Mouse (Mus musculus): ENCODE results near the gene Upb1. TPM values are rescaled to one million over a fixed set of nuclear protein-coding genes. Genes with fewer than 3 reads are reported as not detected.

The Upb1 gene
- polyA plus RNA-seq, 1 experiment from 2014 or later = 0.99 TPM

DNA sequence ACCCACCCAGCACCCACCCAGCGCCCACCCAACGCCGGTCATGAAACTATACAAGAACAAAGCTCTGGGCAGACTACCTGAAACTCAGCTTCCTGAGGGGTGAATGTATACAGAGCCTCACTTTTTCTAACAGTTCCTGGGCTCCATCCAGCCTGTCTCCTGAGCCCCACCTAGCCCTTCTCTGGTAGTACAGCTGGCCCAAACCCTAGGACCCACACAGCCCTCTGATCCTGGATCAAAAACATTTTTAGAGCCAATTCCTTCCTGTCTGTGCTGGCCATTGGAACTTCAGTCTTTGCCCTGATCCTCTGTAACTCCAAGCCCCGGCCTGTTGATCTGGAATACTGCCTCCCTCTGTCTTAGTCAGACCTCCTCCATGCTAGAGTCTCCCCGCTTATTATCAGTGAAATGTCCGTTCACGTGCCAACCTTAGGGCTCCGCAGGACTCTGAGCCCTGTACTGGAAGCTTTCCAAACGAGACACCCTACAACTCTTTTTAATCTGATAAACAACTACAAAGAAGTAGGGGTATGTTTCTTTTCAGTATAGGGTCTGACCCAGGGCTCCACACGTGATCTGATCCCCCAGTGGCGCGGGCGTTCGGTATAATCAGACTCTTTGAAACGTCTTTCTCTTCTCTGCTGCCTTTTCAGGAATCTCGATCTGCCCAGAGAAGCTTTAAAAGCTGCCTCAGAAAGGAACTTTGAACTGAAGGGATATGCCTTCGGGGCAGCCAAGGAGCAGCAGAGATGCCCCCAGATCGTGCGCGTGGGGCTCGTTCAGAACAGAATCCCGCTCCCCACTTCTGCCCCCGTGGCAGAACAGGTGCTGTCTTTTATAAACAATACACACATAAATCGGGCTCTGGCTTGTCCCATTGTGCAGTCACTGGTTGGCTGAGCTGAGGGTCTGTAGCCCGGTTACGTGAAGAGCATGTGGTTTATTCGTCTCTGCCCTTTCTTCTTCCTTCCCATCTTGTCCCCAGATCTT lies 11.5 kb downstream of the Upb1 start:
- no peak for DNase-seq (ENCODE audit: low spot score)
- H3K9me3 ChIP-seq (ENCODE audit: control insufficient read depth, low read length) = no peaks in the 10 kb centered on the region
- H3K4me1 ChIP-seq (ENCODE audit: control insufficient read depth, insufficient read depth, low read length) = no peaks in the 10 kb centered on the region; the same call in 1 of the 2 replicates
- H3K9ac ChIP-seq (ENCODE audit: low read depth, low read length) = no peak overlapping the region
- no peaks in the 10 kb centered on the region for H3K36me3 ChIP-seq (ENCODE audit: control insufficient read depth, insufficient read depth, low read length)
- WGBS = 54% methylated on average over 27 of the region's 27 CpGs
- H3K4me3 ChIP-seq (ENCODE audit: low read depth, low read length) = no peak overlapping the region
- H3K4me2 ChIP-seq (ENCODE audit: low read depth, low read length) = 0 out of 2 replicates have a peak overlapping the region, but pooled peaks have one; percentile 10
- no peak for ATAC-seq (ENCODE audit: low read depth)
- no peaks in the 10 kb centered on the region for H3K27me3 ChIP-seq (replicated peaks; ENCODE audit: control insufficient read depth, insufficient read depth, low read length)
- H3K27ac ChIP-seq (replicated peaks; ENCODE audit: low read depth, low read length) = no peak overlapping the region

DNA sequence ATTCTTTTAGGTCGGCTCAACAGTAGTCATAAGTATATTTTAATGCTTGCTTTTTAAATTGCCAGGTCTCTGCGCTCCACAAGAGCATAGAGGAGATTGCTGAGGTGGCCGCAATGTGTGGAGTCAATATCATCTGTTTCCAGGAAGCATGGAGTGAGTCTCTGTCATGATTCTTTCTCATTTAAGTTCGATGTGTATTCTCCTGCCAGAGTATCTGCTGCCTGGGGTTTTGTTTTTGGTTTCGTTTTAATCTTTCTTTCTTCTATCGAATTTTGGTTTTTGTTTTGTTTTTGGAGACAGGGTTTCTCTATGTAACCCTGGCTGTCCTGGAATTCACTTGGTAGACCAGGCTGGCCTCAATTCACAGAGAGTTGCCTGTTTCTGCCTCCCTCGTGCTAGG lies 14.0 kb downstream of the Upb1 start:
- 83% methylated on average over 7 of the region's 7 CpGs for WGBS
- Histone ChIP-seq H3K9ac (ENCODE audit: low read depth, low read length) (no peak overlapping the region), H3K27me3 (replicated peaks; ENCODE audit: control insufficient read depth, insufficient read depth, low read length) (no peaks in the 10 kb centered on the region), H3K4me2 (ENCODE audit: low read depth, low read length) (no peak overlapping the region), H3K27ac (replicated peaks; ENCODE audit: low read depth, low read length) (no peak overlapping the region), H3K4me1 (ENCODE audit: control insufficient read depth, insufficient read depth, low read length) (no peaks in the 10 kb centered on the region; the same call in 1 of the 2 replicates), H3K4me3 (ENCODE audit: low read depth, low read length) (no peak overlapping the region), H3K36me3 (ENCODE audit: control insufficient read depth, insufficient read depth, low read length) (no peaks in the 10 kb centered on the region), H3K9me3 (ENCODE audit: control insufficient read depth, low read length) (no peaks in the 10 kb centered on the region)
- no peak for ATAC-seq (ENCODE audit: low read depth)
- DNase-seq (ENCODE audit: low spot score) = no peak

DNA sequence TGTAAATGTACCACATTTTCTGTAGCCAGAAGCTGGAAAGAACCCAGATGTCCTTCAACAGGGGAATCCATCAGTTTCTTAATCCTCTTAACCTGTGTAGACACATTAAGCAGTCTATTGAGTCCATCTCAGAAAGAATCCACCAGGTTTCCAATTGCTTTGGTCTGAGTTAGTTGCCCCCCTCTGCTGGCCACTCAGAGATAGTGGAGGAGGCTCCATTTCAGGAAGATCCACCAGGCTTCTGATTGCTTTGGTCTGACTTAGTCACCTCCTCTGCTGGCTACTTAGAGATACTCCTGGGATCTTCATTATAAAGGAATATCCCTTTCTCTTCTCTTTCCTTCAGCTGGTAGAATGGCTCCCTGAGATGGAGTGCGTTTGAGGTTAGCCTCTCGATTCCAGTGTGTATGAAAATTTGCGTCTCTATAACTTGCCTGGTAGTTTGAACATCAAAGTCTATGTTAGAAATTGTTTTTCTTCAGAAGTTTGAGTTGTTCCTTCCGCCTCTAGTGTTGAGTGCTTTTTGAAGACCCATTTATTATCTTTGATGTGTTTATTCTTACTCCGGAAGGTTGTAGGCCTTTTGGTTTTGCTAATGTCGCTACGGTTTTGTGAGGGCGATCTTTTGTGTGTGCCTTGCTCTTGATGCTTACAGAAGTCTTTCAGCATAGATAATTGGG lies 16.6 kb downstream of the Upb1 start:
- Histone ChIP-seq H3K36me3 (ENCODE audit: control insufficient read depth, insufficient read depth, low read length) (no peaks in the 10 kb centered on the region), H3K4me1 (ENCODE audit: control insufficient read depth, insufficient read depth, low read length) (no peaks in the 10 kb centered on the region), H3K27me3 (replicated peaks; ENCODE audit: control insufficient read depth, insufficient read depth, low read length) (no peaks in the 10 kb centered on the region), H3K4me2 (ENCODE audit: low read depth, low read length) (no peak overlapping the region), H3K4me3 (ENCODE audit: low read depth, low read length) (no peak overlapping the region), H3K9ac (ENCODE audit: low read depth, low read length) (no peak overlapping the region), H3K27ac (replicated peaks; ENCODE audit: low read depth, low read length) (no peak overlapping the region), H3K9me3 (ENCODE audit: control insufficient read depth, low read length) (no peaks in the 10 kb centered on the region)
- no peak for ATAC-seq (ENCODE audit: low read depth)
- DNase-seq (ENCODE audit: low spot score) = no peak
- 90% methylated on average over 8 of the region's 8 CpGs for whole genome bisulfite sequencing

DNA sequence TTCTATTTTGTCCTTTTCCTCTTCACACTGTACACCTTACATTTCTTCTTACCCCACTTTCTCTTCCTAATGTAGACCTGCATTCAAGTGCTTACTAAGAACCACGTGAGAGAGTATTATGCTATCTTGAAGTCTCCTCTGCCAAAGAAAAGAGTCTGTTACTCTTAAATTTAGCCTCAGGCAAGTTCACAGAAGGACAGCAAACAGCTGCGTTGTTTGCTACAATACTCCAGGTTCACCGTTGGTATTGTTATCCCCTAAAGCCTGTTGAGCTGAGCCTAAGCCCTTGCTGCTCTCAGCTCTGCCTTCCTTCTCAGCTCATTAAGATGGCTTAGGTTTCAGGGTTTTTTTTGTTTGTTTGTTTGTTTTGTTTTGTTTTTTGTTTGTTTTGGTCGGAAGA lies 17.8 kb downstream of the Upb1 start:
- no peak for DNase-seq (ENCODE audit: low spot score)
- Histone ChIP-seq H3K4me3 (ENCODE audit: low read depth, low read length) (no peak overlapping the region), H3K36me3 (ENCODE audit: control insufficient read depth, insufficient read depth, low read length) (no peaks in the 10 kb centered on the region), H3K9ac (ENCODE audit: low read depth, low read length) (no peak overlapping the region), H3K4me2 (ENCODE audit: low read depth, low read length) (no peak overlapping the region), H3K4me1 (ENCODE audit: control insufficient read depth, insufficient read depth, low read length) (no peaks in the 10 kb centered on the region), H3K27me3 (replicated peaks; ENCODE audit: control insufficient read depth, insufficient read depth, low read length) (no peaks in the 10 kb centered on the region), H3K9me3 (ENCODE audit: control insufficient read depth, low read length) (no peaks in the 10 kb centered on the region), H3K27ac (replicated peaks; ENCODE audit: low read depth, low read length) (no peak overlapping the region)
- 53% methylated on average over 4 of the region's 4 CpGs for WGBS
- ATAC-seq (ENCODE audit: low read depth) = no peak

DNA sequence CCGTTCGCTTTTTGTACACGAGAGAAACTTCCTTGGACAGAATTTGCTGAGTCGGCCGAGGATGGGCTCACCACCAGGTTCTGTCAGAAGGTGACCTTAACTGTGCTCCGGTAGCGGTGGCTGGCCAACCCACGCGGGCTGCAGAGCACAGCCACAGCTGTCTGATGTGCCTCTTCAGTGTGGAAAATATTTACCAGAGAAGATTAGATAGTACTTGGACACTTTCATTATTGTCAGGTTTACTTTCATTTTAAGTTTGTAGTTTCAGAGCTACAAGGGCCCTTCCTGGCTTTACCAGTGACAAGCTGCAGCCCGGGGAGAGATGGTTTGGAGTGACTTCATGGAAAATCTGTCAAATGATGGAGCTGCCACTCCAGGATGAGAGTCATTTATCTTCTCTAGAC lies 23.6 kb downstream of the Upb1 start:
- Histone ChIP-seq H3K4me2 (ENCODE audit: low read depth, low read length) (no peak overlapping the region), H3K27ac (replicated peaks; ENCODE audit: low read depth, low read length) (no peak overlapping the region), H3K9me3 (ENCODE audit: control insufficient read depth, low read length) (no peaks in the 10 kb centered on the region), H3K36me3 (ENCODE audit: control insufficient read depth, insufficient read depth, low read length) (no peaks in the 10 kb centered on the region), H3K4me3 (ENCODE audit: low read depth, low read length) (no peak overlapping the region), H3K9ac (ENCODE audit: low read depth, low read length) (no peak overlapping the region), H3K4me1 (ENCODE audit: control insufficient read depth, insufficient read depth, low read length) (no peaks in the 10 kb centered on the region), H3K27me3 (replicated peaks; ENCODE audit: control insufficient read depth, insufficient read depth, low read length) (no peaks in the 10 kb centered on the region)
- no peak for ATAC-seq (ENCODE audit: low read depth)
- DNase-seq (ENCODE audit: low spot score) = no peak
- 86% methylated on average over 10 of the region's 10 CpGs for WGBS

DNA sequence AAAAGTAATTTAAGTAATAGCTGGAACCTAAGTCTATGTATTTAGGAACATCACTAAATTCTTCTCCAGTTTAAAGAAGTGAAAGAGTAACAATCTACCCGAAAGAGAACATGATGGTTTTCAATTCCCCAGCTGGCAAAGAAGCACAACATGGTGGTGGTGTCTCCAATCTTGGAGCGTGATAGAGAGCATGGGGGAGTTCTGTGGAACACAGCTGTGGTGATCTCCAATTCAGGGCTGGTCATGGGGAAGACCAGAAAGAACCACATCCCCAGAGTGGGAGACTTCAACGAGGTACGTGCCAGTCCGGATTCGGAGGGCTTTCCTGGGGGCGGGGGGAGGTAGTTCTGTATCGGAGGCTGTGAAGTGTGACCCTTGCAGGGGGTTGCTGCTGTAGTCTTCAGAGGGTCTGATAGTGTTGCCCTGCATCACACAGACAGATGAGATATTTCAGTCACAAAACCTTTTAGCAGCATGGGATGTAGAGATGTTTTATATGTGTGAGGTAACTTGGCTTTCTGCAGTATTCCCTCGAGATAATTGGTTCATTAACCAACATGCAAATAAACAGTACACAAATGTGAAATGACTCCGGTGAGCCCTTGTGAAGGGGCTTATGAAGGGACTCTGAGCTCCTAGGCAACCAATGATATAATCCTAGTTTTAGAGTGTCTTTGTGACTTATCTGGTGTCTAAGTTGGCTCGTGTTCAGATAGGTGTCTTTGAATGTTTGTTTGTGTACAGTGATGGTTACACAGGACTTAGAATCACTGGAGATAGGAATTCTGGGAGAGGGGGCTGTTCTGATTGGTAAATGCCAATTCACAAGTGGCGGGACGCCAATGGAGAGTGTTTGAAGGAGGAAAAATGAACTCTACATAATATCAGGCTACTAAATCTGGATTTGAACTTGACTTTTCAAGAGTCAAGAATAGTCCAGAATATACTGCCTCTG lies 27.4 kb downstream of the Upb1 start:
- no peak for DNase-seq (ENCODE audit: low spot score)
- 84% methylated on average over 13 of the region's 13 CpGs for WGBS

DNA sequence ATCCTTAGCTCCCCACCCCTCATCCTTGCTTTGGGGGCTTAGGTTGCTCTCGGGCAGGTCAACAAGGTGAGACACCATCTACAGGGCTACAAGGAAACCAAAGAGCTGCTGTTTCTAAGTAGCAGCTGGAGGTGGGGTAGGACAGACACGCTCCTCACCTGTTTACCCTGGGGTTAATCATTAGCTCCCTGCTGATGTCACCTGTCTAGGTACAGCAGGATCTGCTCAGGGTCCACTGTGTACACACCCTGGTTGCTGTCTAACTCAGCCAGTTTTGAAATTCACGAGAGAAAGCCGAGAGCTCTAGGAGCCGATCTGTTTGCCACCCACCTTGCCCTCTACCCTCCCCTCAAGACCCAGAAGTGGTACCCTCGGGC lies 28.1 kb downstream of the Upb1 start:
- Histone ChIP-seq H3K9me3 (ENCODE audit: control insufficient read depth, low read length) (no peaks in the 10 kb centered on the region), H3K4me3 (ENCODE audit: low read depth, low read length) (no peak overlapping the region), H3K27ac (replicated peaks; ENCODE audit: low read depth, low read length) (no peak overlapping the region), H3K36me3 (ENCODE audit: control insufficient read depth, insufficient read depth, low read length) (no peaks in the 10 kb centered on the region), H3K27me3 (replicated peaks; ENCODE audit: control insufficient read depth, insufficient read depth, low read length) (no peaks in the 10 kb centered on the region), H3K9ac (ENCODE audit: low read depth, low read length) (no peak overlapping the region), H3K4me2 (ENCODE audit: low read depth, low read length) (no peak overlapping the region), H3K4me1 (ENCODE audit: control insufficient read depth, insufficient read depth, low read length) (no peaks in the 10 kb centered on the region)
- ATAC-seq (ENCODE audit: low read depth) (no peak), DNase-seq (ENCODE audit: low spot score) (no peak)
- WGBS = 74% methylated on average over 6 of the region's 6 CpGs

More for the DNA sequence above, 27.4 kb downstream of the Upb1 start:
- no peak for ATAC-seq (ENCODE audit: low read depth)
- H3K9ac ChIP-seq (ENCODE audit: low read depth, low read length) = no peak overlapping the region
- no peaks in the 10 kb centered on the region for H3K9me3 ChIP-seq (ENCODE audit: control insufficient read depth, low read length)
- H3K4me2 ChIP-seq (ENCODE audit: low read depth, low read length) = no peak overlapping the region
- H3K4me3 ChIP-seq (ENCODE audit: low read depth, low read length) = no peak overlapping the region
- H3K4me1 ChIP-seq (ENCODE audit: control insufficient read depth, insufficient read depth, low read length) = no peaks in the 10 kb centered on the region
- H3K36me3 ChIP-seq (ENCODE audit: control insufficient read depth, insufficient read depth, low read length) = no peaks in the 10 kb centered on the region
- no peaks in the 10 kb centered on the region for H3K27me3 ChIP-seq (replicated peaks; ENCODE audit: control insufficient read depth, insufficient read depth, low read length)
- no peak overlapping the region for H3K27ac ChIP-seq (replicated peaks; ENCODE audit: low read depth, low read length)

DNA sequence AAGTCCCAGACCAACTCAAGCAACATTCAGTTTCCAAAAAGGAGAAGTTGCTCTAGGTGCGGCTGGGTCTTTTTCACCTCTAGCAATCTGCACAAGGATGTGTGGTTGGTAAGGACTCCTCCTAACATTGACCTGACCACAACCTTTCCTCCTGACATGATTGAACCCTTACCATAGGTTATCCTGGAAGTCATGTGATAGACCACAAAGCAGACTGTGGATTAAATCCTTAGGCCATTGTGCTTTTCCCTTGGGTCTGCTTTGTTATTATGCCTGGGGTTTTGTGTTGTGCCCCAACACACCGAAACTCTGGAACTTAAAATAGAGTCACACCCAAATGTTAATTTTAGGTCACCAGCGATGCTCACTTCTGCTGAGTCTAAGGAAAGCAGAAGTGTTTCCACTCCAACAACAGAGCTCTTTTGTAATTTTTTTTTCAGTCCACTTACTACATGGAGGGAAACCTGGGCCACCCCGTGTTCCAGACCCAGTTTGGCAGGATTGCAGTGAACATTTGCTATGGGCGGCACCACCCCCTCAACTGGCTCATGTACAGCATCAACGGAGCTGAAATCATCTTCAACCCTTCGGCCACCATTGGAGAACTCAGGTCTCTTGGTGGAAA lies 28.7 kb downstream of the Upb1 start:
- no peaks in the 10 kb centered on the region for H3K27me3 ChIP-seq (replicated peaks; ENCODE audit: control insufficient read depth, insufficient read depth, low read length)
- H3K27ac ChIP-seq (replicated peaks; ENCODE audit: low read depth, low read length) = no peak overlapping the region
- no peaks in the 10 kb centered on the region for H3K36me3 ChIP-seq (ENCODE audit: control insufficient read depth, insufficient read depth, low read length)
- no peaks in the 10 kb centered on the region for H3K4me1 ChIP-seq (ENCODE audit: control insufficient read depth, insufficient read depth, low read length)
- no peak for ATAC-seq (ENCODE audit: low read depth)
- no peak overlapping the region for H3K4me3 ChIP-seq (ENCODE audit: low read depth, low read length)
- H3K4me2 ChIP-seq (ENCODE audit: low read depth, low read length) = no peak overlapping the region
- H3K9me3 ChIP-seq (ENCODE audit: control insufficient read depth, low read length) = no peaks in the 10 kb centered on the region
- no peak overlapping the region for H3K9ac ChIP-seq (ENCODE audit: low read depth, low read length)
- DNase-seq (ENCODE audit: low spot score) = no peak
- 85% methylated on average over 7 of the region's 7 CpGs for WGBS
